Mouse (Mus musculus) ES-Bruce4 (cell line): ENCODE data around the gene Hist2h2ab.

Experiments
- CTCF ChIP-seq: IDR thresholded peaks from one replicate; pipeline ENCODE4 v1.8.1; 2011; ENCODE audit warnings: low read depth, low read length
- POLR2A ChIP-seq: IDR thresholded peaks from one replicate; pipeline ENCODE4 v1.8.1; 2011; ENCODE audit warnings: low read length; ENCODE audit not compliant: insufficient read depth

DNA sequence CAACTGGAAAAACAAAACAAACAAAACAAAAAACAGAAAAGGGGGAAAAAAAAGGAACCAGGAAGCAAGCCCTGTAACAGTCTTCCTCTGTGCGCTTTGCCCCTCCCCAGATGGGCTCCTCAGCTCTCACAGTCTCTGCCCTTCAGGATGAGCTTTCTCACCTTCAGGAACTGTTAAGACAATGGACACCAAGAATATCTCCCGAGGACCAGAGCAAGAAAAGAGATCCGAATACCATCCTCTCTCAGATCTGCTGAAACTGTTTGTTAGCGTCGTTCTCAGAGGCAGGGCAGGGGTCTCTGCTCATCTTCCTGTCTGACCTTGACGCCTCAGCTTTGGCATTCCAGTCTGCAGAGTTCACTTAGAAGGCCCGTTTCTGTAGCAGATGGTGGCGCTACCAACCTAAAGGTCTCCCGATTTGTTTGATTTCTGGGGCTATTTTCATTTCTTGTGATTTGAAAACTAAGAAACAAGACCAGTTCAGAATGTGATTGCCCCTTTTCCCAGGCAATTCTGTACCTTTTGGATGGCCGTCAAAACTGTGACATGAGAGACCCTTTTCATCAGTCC lies 48.6 kb upstream of the Hist2h2ab start:
- no peak for TF ChIP-seq POLR2A
- TF ChIP-seq CTCF: no peak
